Mouse (Mus musculus) adrenal gland, postnatal 36 days (tissue): ENCODE data around the gene Tsx. TPM values are rescaled to one million over a fixed set of nuclear protein-coding genes. Genes with fewer than 3 reads are reported as not detected.

ENCODE experiments used
- total RNA-seq, 2 experiments: library from RNA; stranded (reverse); gene quantifications; 2 replicates each; pipeline ENCODE4 v1.2.3; 2021

Tsx gene
- total RNA-seq, 2 experiments from 2014 or later, result not detected

Other genes with a start within 250 kb of the Tsx start
- 1 to 10 TPM in 1 of 2 experiments, under 1 TPM in 1; 0.92 to 1.5 TPM for gene Nap1l2, start 227.8 kb upstream of the Tsx start, total RNA-seq
- gene Cdx4, start 93.1 kb upstream of the Tsx start, total RNA-seq, result not detected
- 1 to 10 TPM; 6.6 to 6.9 TPM for gene Chic1, start 58.0 kb upstream of the Tsx start, total RNA-seq
- not detected for gene Gm26992, start 7.5 kb downstream of the Tsx start, total RNA-seq
- not detected for gene Zcchc13, start 216.1 kb downstream of the Tsx start, total RNA-seq